Mouse (Mus musculus) liver, embryonic 11.5 days (tissue): ENCODE results near the gene 1110051M20Rik. TPM values are rescaled to one million over a fixed set of nuclear protein-coding genes. Genes with fewer than 3 reads are reported as not detected.

ENCODE experiments used
- ATAC-seq: fragments of 200-750 bp; cut with Nextera tagmentation; replicated peaks from 2 replicates; pipeline ENCODE4 v1.8.0; 2017; ENCODE audit warnings: moderate number of reproducible peaks, mild to moderate bottlenecking, moderate TSS enrichment, moderate library complexity; ENCODE audit not compliant: low FRiP score
- DNase-seq: peaks from one replicate; pipeline ENCODE4 v3.0.0-alpha.2; 2017; ENCODE audit warnings: low spot score
- H3K27ac ChIP-seq: fragments of 300-500 bp; sonication (generic); 2 replicates; pipeline ENCODE4 v1.5.1; 2014; ENCODE audit warnings: mild to moderate bottlenecking, low read depth, low read length, control low read depth
- H3K27me3 ChIP-seq: fragments of 300-500 bp; sonication (generic); replicated peaks from 2 replicates; pipeline ENCODE4 v1.6.1; 2014; ENCODE audit warnings: low read length, mixed read lengths; ENCODE audit not compliant: control insufficient read depth, insufficient read depth
- H3K36me3 ChIP-seq: fragments of 300-500 bp; sonication (generic); 2 replicates; pipeline ENCODE4 v1.6.1; 2014; ENCODE audit warnings: mild to moderate bottlenecking, low read length, moderate library complexity, mixed read lengths; ENCODE audit not compliant: control insufficient read depth, insufficient read depth
- H3K4me1 ChIP-seq: fragments of 300-500 bp; sonication (generic); replicated peaks from 2 replicates; pipeline ENCODE4 v1.6.1; 2014; ENCODE audit warnings: low read length, mixed read lengths; ENCODE audit not compliant: control insufficient read depth, insufficient read depth
- H3K4me2 ChIP-seq: fragments of 300-500 bp; sonication (generic); 2 replicates; pipeline ENCODE4 v1.6.1; 2014; ENCODE audit warnings: mild to moderate bottlenecking, control low read depth, moderate library complexity
- H3K4me3 ChIP-seq: fragments of 300-500 bp; sonication (generic); 2 replicates; pipeline ENCODE4 v1.5.1; 2014; ENCODE audit warnings: low read depth, low read length, control low read depth
- H3K9ac ChIP-seq: fragments of 300-500 bp; sonication (generic); 2 replicates; pipeline ENCODE4 v1.6.1; 2014; ENCODE audit warnings: low read depth, low read length, control low read depth
- H3K9me3 ChIP-seq: fragments of 300-500 bp; sonication (generic); 2 replicates; pipeline ENCODE4 v1.6.1; 2016; ENCODE audit warnings: low read length, inconsistent platforms, mixed read lengths; ENCODE audit not compliant: control insufficient read depth
- WGBS: fragments of 180-500 bp; shearing (Covaris S2); extraction: QIAGEN DNeasy Blood & Tissue Kit; methylation state at CpG from one replicate; pipeline ENCODE4 v1.1.7; 2014; 5-methylcytosine and 5-hydroxymethylcytosine counted together
- polyA plus RNA-seq: library from polyadenylated mRNA; unstranded; fragments of >200 nt; fragmentation: Nextera tagmentation; extraction: Ambion mirVana; gene quantifications from 2 replicates; pipeline ENCODE4 v1.2.1, GENCODE M21; 2014

1110051M20Rik gene
- polyA plus RNA-seq, 1 experiment from 2014 or later, result 23.7 TPM

DNA sequence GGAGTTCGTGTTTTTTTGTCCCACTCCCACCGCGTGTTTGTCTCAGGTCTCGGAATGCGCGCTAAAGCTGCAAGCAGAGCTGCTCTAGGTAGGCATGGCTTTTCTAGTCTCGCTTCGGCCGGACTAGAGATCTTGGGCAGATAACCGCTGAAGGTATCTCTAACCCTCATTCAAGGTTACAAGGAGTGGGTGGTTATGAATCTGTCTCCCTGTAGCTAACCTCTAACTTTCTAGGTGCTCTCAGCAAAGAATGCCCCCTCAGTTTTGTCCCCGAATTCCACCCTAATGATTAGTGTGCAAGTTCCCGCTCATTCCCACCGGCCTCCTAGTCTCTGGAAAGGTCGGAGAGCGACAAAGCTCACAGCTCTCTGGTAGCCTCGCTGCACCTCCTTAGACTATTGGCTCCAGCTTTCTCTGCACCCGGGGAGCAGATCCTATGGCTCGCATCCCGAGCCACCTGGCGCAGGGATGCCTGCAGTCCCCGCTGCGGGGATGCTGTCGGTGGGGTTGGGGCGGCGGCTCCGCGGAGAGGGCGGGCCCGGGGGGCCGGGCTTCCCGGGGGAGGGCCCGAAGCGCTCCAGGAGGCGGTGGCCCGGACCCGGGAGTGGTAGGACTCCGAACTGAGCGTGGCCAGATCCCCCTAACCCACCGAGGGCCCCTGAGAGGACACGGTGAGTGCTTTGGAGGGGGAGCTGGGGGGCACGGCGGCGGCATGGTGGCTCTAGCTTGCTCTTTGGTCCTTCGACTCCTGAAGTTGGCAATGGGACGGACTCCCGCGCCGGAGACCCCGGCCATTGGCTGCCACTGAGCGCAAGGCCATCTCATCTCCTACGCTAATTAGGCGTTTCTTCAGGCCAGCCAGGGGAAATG lies 188.0 kb downstream of the 1110051M20Rik start:
- peak; percentile 64 for ATAC-seq
- 0 out of 2 replicates have a peak, but pooled peaks cover 8% of the 10 kb centered on the region for H3K4me1 ChIP-seq
- no peak overlapping the region; the same call in 1 of the 2 replicates for H3K27ac ChIP-seq
- peak overlapping the region; percentile 46 for H3K9ac ChIP-seq
- WGBS, result 1% methylated on average over 52 of the region's 52 CpGs
- DNase-seq, result peak; percentile 79
- no peaks in the 10 kb centered on the region for H3K9me3 ChIP-seq
- peak overlapping the region; percentile 81 for H3K4me2 ChIP-seq
- H3K36me3 ChIP-seq, result peaks cover under 1% of the 10 kb centered on the region; the same call in 1 of the 2 replicates
- H3K4me3 ChIP-seq, result peak overlapping the region; percentile 61
- H3K27me3 ChIP-seq, result peaks cover 57% of the 10 kb centered on the region

DNA sequence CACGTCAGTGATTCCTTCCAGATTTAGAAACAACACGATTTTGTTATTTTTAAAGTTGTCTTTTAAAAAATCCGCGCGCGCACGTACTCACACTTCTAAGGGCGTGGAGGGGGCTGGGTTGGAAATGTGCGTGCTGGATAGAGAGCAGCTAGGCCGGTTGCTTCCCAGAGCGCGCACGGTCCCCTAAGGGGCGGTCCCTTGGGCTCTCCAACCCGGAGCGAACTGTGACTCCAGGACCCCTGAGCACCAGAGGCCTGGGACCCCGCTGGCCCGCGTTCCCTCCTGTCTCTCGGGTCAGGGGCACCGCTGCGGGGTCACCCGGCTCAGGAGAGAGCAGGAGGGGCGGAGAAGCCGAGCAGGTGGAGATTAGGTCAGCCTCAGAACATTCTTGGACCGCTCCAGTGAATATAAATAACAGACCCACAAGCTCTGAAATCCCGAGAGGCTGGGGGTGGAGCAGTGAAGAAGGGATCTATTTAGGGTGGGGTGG lies 188.8 kb downstream of the 1110051M20Rik start, which contains the start of gene Pacsin3:
Gene Pacsin3 (plus strand): TSS at position 294 of the 490 bp plus-strand sequence.
- H3K4me3 ChIP-seq, result peak within 1 kb of the TSS; percentile 61
- no peak for DNase-seq
- peaks cover 57% of the 10 kb centered on the region for H3K27me3 ChIP-seq
- 2% methylated on average over 27 of the region's 27 CpGs for WGBS
- no peaks in the 10 kb centered on the region for H3K36me3 ChIP-seq
- no peak for ATAC-seq
- 0 out of 2 replicates have a peak, but pooled peaks cover 8% of the 10 kb centered on the region for H3K4me1 ChIP-seq
- H3K9ac ChIP-seq, result peak within 1 kb of the TSS; percentile 46
- H3K4me2 ChIP-seq, result peak within 1 kb of the TSS; percentile 81
- H3K9me3 ChIP-seq, result no peaks in the 10 kb centered on the region
- H3K27ac ChIP-seq, result no peak within 1 kb of the TSS; the same call in 1 of the 2 replicates

DNA sequence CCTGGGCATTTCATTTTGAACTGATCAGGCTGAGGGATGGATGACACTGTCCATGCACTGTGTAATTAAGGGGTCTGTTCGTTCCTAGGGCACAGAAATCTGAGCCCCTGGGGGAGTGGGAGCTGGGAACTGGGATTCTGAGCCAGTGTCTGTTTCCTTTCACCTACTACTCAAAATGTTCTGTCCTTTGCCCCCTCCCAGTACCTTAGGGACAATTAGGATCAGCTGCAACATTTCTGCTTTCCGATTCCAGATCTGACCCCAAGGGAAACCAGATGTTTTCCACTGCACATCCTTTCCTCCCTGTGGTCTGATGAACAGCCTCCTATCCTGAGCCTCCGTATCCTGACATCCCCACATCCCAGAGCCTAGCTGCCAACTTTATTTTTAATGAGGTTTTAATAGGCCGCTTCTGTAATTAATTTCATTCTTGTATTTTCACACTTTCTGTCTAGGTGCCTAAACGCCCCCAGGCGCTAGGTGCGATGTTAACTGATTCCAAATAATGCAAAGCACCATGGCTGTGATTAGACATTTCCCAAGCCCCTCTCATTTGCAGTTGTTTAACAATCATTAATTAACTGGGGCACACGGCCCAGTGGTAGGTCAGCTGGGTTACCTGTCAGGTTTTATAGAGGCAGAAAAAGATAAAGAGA lies 189.7 kb downstream of the 1110051M20Rik start:
- DNase-seq (no peak), ATAC-seq (no peak)
- Histone ChIP-seq H3K27me3 (peaks cover 57% of the 10 kb centered on the region), H3K4me1 (0 out of 2 replicates have a peak, but pooled peaks cover 8% of the 10 kb centered on the region), H3K9me3 (no peaks in the 10 kb centered on the region), H3K27ac (no peak overlapping the region), H3K9ac (no peak overlapping the region), H3K36me3 (no peaks in the 10 kb centered on the region), H3K4me2 (no peak overlapping the region), H3K4me3 (no peak overlapping the region)
- WGBS, result 40% methylated on average over 8 of the region's 8 CpGs

DNA sequence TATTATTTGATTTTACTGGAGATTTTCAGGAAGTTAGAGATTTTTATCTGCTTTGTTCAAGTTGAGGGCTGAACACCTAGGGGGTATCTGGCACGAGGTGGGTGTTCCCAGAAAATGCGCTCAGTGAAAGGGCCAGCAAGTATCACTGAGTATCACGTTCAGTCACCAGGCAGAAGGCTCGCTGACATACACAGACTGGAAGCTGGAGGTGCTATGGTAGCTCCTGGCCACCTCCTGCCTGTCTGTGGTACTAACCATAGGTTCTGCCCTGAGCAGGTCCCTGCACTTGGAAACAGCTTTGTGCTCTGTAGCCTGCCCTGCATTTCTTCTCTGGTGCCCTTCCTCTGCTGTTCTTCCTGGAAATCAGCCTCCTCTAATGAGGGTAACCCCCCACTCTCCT lies 192.0 kb downstream of the 1110051M20Rik start:
- DNase-seq (no peak), ATAC-seq (no peak)
- no peak overlapping the region for H3K4me2 ChIP-seq
- no peak overlapping the region for H3K4me3 ChIP-seq
- no peaks in the 10 kb centered on the region for H3K36me3 ChIP-seq
- 48% methylated on average over 4 of the region's 4 CpGs for WGBS
- no peak overlapping the region for H3K9ac ChIP-seq
- no peaks in the 10 kb centered on the region for H3K9me3 ChIP-seq
- peaks cover 49% of the 10 kb centered on the region for H3K27me3 ChIP-seq
- 0 out of 2 replicates have a peak, but pooled peaks cover 5% of the 10 kb centered on the region for H3K4me1 ChIP-seq
- H3K27ac ChIP-seq, result no peak overlapping the region

DNA sequence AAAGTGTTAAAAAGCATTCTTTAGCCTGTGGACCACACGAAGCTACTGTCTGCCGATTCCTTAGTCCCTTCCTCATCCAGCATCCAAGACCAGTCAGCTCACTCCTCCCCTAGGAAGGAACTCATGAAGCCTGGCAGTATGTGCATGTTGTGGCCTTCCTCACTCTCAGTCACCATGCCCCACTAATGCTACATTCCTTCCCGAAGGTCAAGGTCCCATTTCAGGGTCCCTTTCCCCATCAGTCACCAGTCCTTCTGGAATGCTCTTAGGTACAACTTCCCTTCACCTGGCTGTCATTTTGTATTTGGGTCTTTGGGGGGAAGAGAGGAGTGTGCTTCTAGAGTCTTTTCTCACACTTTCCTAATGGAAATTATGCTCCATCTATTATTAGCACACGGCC lies 192.5 kb downstream of the 1110051M20Rik start:
- H3K36me3 ChIP-seq, result no peaks in the 10 kb centered on the region

DNA sequence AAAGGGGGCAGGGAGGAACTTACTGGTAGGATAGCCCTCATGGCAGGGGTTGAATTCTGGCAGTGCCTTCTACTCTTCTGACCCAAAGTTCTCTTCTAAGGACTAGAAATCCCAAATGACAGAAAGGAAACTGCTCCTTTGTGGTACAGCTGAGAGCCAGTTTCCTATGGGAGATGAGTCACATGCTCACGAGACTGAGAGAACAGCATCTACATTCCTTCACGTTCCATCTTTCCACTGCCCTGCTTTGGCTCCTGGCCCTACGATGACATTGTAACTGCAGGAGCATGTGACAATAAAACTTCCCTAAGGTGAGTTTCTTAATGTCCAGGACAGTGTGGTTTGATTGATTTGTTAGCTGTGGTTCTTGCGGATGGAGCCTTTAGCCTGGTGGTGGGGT lies 196.1 kb downstream of the 1110051M20Rik start:
- Histone ChIP-seq H3K4me1 (peaks cover 8% of the 10 kb centered on the region), H3K9me3 (no peaks in the 10 kb centered on the region), H3K27ac (no peak overlapping the region), H3K4me3 (no peak overlapping the region), H3K9ac (no peak overlapping the region), H3K4me2 (no peak overlapping the region), H3K36me3 (no peaks in the 10 kb centered on the region), H3K27me3 (peaks cover 8% of the 10 kb centered on the region; the same call in 1 of the 2 replicates)
- WGBS, result 88% methylated on average over 4 of the region's 4 CpGs
- DNase-seq, result no peak
- ATAC-seq, result no peak

More for the DNA sequence above, 192.5 kb downstream of the 1110051M20Rik start:
- H3K9ac ChIP-seq, result no peak overlapping the region
- DNase-seq, result no peak
- no peaks in the 10 kb centered on the region for H3K9me3 ChIP-seq
- no peak for ATAC-seq
- H3K27me3 ChIP-seq, result peaks cover 44% of the 10 kb centered on the region
- H3K4me3 ChIP-seq, result no peak overlapping the region
- 72% methylated on average over 4 of the region's 4 CpGs for WGBS
- 0 out of 2 replicates have a peak, but pooled peaks cover 5% of the 10 kb centered on the region for H3K4me1 ChIP-seq
- H3K27ac ChIP-seq, result no peak overlapping the region
- no peak overlapping the region for H3K4me2 ChIP-seq

DNA sequence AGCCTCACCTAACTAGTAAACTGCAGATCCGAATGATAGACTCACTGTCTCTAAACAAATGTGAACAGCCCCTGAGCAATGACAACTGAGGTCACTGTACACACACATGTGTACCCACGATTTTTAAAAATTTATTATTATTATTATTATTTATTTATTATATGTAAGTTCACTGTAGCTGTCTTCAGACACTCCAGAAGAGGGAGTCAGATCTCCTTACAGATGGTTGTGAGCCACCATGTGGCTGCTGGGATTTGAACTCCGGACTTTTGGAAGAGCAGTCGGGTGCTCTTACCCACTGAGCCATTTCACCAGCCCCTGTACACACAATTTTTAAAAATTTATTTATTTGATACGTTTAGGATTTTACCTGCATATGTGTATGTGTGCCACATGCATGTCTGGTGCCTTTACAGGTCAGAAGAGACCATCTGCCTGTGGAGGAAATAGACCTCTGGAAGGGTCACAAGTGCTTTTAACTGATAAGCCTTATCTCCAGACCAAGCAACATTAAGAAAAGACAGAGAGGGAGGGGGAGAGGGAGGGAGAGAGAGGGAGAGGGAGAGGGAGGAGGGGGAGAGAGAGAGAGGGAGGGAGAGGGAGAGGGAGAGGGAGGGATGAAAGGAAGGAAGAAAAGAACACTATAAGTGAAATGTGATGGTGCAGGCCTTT lies 199.8 kb downstream of the 1110051M20Rik start:
- whole genome bisulfite sequencing, result 47% methylated on average over 5 of the region's 5 CpGs
- peak overlapping the region; percentile 36; the same call in 1 of the 2 replicates for H3K27ac ChIP-seq

DNA sequence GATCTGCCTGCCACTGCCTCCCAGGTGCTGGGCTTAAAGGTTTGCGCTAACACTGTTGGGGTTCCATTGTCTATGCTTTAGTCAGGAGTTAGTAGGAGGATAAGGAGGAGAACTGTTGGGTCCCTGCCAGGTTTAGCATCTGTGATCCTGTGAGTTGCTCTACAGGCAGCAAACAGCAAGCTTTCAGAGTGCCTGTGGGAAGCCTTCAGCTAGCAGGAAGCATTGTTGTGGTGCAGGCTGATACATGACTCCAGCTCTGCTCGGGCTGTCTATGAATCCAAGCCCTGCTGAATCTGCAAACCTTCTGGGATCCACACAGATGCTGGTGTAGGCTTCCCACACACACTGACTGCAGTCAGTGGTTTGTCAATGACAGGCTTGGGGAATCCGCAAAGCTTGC lies 201.1 kb downstream of the 1110051M20Rik start:
- no peaks in the 10 kb centered on the region for H3K9me3 ChIP-seq
- ATAC-seq, result no peak
- H3K4me2 ChIP-seq, result no peak overlapping the region
- H3K27me3 ChIP-seq, result no peaks in the 10 kb centered on the region
- 68% methylated on average over 3 of the region's 3 CpGs for WGBS
- H3K4me1 ChIP-seq, result peaks cover 13% of the 10 kb centered on the region
- DNase-seq, result no peak
- H3K36me3 ChIP-seq, result no peaks in the 10 kb centered on the region
- H3K27ac ChIP-seq, result no peak overlapping the region
- no peak overlapping the region for H3K4me3 ChIP-seq
- H3K9ac ChIP-seq, result peak overlapping the region; percentile 12; the same call in 1 of the 2 replicates

More for the DNA sequence above, 199.8 kb downstream of the 1110051M20Rik start:
- DNase-seq (no peak), ATAC-seq (peak; percentile 90)
- Histone ChIP-seq H3K9ac (no peak overlapping the region), H3K4me1 (peaks cover 13% of the 10 kb centered on the region), H3K27me3 (no peaks in the 10 kb centered on the region), H3K36me3 (no peaks in the 10 kb centered on the region), H3K4me3 (no peak overlapping the region), H3K9me3 (no peaks in the 10 kb centered on the region), H3K4me2 (no peak overlapping the region)
